In genomic region chr2:34076346-34076745, GRCm38 (mm10) we compare ENCODE assay signal across 22 mouse cellular contexts.
DNase-seq lines count a peak whose midpoint lies in the region; ATAC-seq lines count a peak whose summit lies in the region.
"Had no signal": no experiment of that assay in that cellular context is flagged by ENCODE, and none has a peak within 500 bp of the region (broad histone marks: within the 10 kb centered on the region; RNA-seq: fewer than 3 reads in every experiment).

No protein-coding gene starts in this region.

- H3K4me1 ChIP-seq in midbrain, embryonic 10.5 days, result peaks cover 50% of the 10 kb centered on the region
- peaks cover 16% of the 10 kb centered on the region for H3K4me1 ChIP-seq in midbrain, embryonic 16.5 days (ENCODE audit: control insufficient read depth, insufficient read depth, low read length)
- H3K4me1 ChIP-seq: embryonic facial prominence, embryonic 15.5 days; heart, embryonic 12.5 days had no signal

- no peak for DNase-seq in midbrain, embryonic 10.5 days (ENCODE audit: low spot score)
- peak; percentile 13 for DNase-seq in naive thymus-derived CD4-positive, alpha-beta T cell, adult 2 months (ENCODE audit: low read depth)
- no peak for DNase-seq in cerebellum, postnatal 36 days
- no peak for DNase-seq in heart, adult 9 months (ENCODE audit: low spot score in 2 of 2)
- no peak for DNase-seq in kidney, adult 11 months
- DNase-seq: adrenal gland, postnatal 14 days; cerebellum, adult 18-20 months; cerebellum, adult 9-11 months; embryo, embryonic 11 days; gastrocnemius, postnatal 10 days; heart, adult 2 months had no signal

- no peak overlapping the region for H3K9ac ChIP-seq in midbrain, embryonic 16.5 days (ENCODE audit: low read depth, low read length)
- H3K9ac ChIP-seq: embryonic facial prominence, embryonic 15.5 days; forebrain, embryonic 15.5 days; heart, embryonic 12.5 days; hindbrain, embryonic 12.5 days had no signal

- H3K36me3 ChIP-seq in midbrain, embryonic 10.5 days, result no peaks in the 10 kb centered on the region
- H3K36me3 ChIP-seq in midbrain, embryonic 16.5 days (ENCODE audit: control insufficient read depth, insufficient read depth, low read length), result no peaks in the 10 kb centered on the region
- H3K36me3 ChIP-seq: embryonic facial prominence, embryonic 15.5 days; forebrain, embryonic 10.5 days; forebrain, embryonic 15.5 days; heart, embryonic 12.5 days; hindbrain, embryonic 12.5 days had no signal

- no peak for ATAC-seq in midbrain, embryonic 16.5 days
- ATAC-seq in common myeloid progenitor, adult 5-6 weeks (replicated peaks; ENCODE audit: low read depth, poor library complexity, severe bottlenecking), result peak; percentile 52
- ATAC-seq: CD4-positive, CD25-positive, alpha-beta regulatory T cell, adult 4 months; forebrain, embryonic 15.5 days; hindbrain, embryonic 16.5 days; inflammation-experienced regulatory T-cells, adult 6 months had no signal

- H3K4me3 ChIP-seq in midbrain, embryonic 10.5 days, result no peak overlapping the region
- no peak overlapping the region for H3K4me3 ChIP-seq in midbrain, embryonic 16.5 days (ENCODE audit: low read depth, low read length)
- H3K4me3 ChIP-seq: embryonic facial prominence, embryonic 15.5 days; erythroblast, embryonic 14.5 days; forebrain, embryonic 10.5 days; forebrain, embryonic 15.5 days; heart, adult 2 months; heart, embryonic 12.5 days; hindbrain, embryonic 12.5 days had no signal

- WGBS in midbrain, embryonic 10.5 days, result 77% methylated on average over 4 of the region's 4 CpGs
- 80% methylated on average over 4 of the region's 4 CpGs for WGBS in midbrain, embryonic 16.5 days

- no peak overlapping the region for H3K4me2 ChIP-seq in midbrain, embryonic 16.5 days (ENCODE audit: low read length)
- H3K4me2 ChIP-seq: embryonic facial prominence, embryonic 15.5 days; forebrain, embryonic 15.5 days; heart, embryonic 12.5 days; hindbrain, embryonic 12.5 days had no signal

- 0 out of 2 replicates have a peak, but pooled peaks cover 3% of the 10 kb centered on the region for H3K27me3 ChIP-seq in midbrain, embryonic 10.5 days (ENCODE audit: low read depth, poor library complexity, severe bottlenecking)
- H3K27me3 ChIP-seq in midbrain, embryonic 16.5 days (ENCODE audit: control insufficient read depth, insufficient read depth, low read depth, low read length), result no peaks in the 10 kb centered on the region
- H3K27me3 ChIP-seq: embryonic facial prominence, embryonic 15.5 days; forebrain, embryonic 15.5 days; heart, embryonic 12.5 days; hindbrain, embryonic 12.5 days had no signal

- peaks cover 5% of the 10 kb centered on the region; the same call in 1 of the 2 replicates for H3K9me3 ChIP-seq in midbrain, embryonic 10.5 days (replicated peaks)
- no peaks in the 10 kb centered on the region for H3K9me3 ChIP-seq in midbrain, embryonic 16.5 days (replicated peaks; ENCODE audit: control insufficient read depth, low read length, poor library complexity, severe bottlenecking)
- H3K9me3 ChIP-seq: embryonic facial prominence, embryonic 15.5 days; forebrain, embryonic 15.5 days; heart, embryonic 12.5 days had no signal

- H3K27ac ChIP-seq in midbrain, embryonic 10.5 days (replicated peaks), result 0 out of 2 replicates have a peak overlapping the region, but pooled peaks have one; percentile 49
- H3K27ac ChIP-seq in midbrain, embryonic 16.5 days (ENCODE audit: low read length), result no peak overlapping the region
- H3K27ac ChIP-seq: embryonic facial prominence, embryonic 15.5 days; forebrain, embryonic 15.5 days; heart, adult 2 months; hindbrain, embryonic 12.5 days had no signal
